Mouse (Mus musculus): Measurements from ENCODE around the gene Ednra.

- TF ChIP-seq CTCF (IDR thresholded peaks at IDR 0.05; ENCODE audit: low read depth) (no peak), EP300 (IDR thresholded peaks at IDR 0.05; ENCODE audit: low read depth) (no peak)
Observed at GRCm38 (mm10) chr8:77688978-77689377, 35.3 kb downstream of the Ednra start.
